Mouse (Mus musculus): ENCODE measurements around the gene Hspbap1. TPM values are rescaled to one million over a fixed set of nuclear protein-coding genes. Genes with fewer than 3 reads are reported as not detected.

Hspbap1 gene
- total RNA-seq, 2 experiments from 2014 or later: 3.1 to 3.2 TPM

- DNase-seq: no peak
These were observed 32.0 kb downstream of the Hspbap1 start for GRCm38 (mm10) chr16:35802163-35802562.

DNA sequence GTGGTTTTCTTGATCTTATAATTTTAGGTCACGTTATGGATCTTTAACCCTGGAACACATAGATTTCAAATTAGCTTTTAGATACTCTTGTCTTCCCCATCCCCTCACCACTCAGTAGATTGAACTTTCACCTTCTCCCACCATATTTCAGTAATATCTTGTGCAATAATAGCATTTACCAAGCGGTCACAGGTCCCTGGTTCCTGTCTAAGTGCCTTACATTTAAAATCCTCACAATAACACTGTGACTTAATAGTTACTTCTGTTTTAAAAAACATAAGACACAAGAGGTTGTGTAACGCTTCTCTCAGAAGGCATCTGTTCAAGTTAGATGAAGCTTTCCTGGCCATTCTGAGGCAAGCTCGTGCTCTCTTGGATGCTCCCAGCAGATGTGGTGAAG is 33.5 kb downstream of the Hspbap1 start:
- no peak for DNase-seq

- DNase-seq: no peak
These were observed 36.9 kb downstream of the Hspbap1 start for GRCm38 (mm10) chr16:35806973-35807662.

GRCm38 (mm10) chr16:35807663-35807992 is 37.5 kb downstream of the Hspbap1 start:
- DNase-seq: no peak

DNA sequence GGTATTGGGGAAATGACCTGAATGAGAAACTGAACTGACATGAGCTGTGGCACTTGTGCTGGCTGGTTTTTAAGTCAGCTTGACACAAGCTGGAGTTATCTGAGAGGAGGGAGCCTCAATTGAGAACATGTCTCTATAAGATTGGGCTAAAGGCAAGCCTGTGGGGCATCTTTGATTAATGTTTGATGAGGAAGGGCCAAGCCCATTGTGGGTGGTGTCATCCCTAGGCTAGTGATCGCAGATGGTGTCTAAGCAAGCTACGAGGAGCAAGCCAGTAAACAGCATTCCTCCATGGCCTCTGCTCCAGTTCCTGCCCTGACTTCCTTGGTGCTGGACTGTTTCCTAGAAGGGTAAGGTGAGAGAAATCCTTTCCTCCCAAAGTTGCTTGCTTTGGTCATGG is 38.7 kb downstream of the Hspbap1 start:
- no peak for DNase-seq

GRCm38 (mm10) chr16:35813119-35813518 is 42.9 kb downstream of the Hspbap1 start:
- DNase-seq: no peak

GRCm38 (mm10) chr16:35817255-35818089 is 47.3 kb downstream of the Hspbap1 start:
- peak; percentile 71 for DNase-seq

GRCm38 (mm10) chr16:35829999-35830398 is 59.8 kb downstream of the Hspbap1 start:
- DNase-seq: no peak

GRCm38 (mm10) chr16:35832926-35833325 is 62.8 kb downstream of the Hspbap1 start:
- no peak for DNase-seq

DNA sequence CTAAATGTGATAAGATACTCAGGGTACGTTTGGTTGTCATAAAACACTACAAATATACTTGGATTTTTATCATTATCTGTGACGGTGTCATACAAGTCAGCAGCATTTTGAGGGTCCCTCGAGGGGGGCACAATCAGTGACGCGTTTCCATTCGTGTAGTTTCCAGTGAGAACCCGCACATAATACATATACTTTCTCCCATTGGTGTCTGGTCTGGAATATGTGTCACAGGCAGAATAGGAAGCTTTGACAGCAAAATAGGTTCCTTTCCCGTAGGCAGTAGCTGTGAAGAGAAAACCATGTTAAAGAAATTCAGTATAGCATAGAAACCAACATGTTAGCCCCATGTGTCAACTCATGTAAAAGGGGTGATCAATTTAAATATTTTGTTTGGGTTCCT is 64.5 kb downstream of the Hspbap1 start:
- DNase-seq: no peak

DNA sequence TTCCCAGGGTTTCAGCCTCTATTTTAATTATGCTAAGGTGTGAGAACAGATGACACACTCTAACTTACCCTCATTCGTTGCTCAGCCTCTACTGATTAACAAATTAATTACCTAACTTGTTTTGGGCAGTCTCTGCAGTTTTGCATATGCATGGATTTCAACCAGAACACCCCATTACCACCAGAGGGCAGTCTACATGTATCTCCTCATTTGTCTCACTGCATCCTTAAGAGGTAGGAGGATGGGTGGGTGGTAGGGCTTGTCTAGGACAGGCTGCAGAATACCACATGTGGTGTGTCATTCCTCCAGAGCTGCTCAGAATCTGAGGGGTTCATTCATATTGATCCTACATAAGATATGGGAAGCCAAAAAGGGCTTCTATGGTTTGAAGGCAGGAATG is 69.5 kb downstream of the Hspbap1 start:
- no peak for DNase-seq

GRCm38 (mm10) chr16:35847138-35847537 is 77.0 kb downstream of the Hspbap1 start:
- no peak for DNase-seq

GRCm38 (mm10) chr16:35855846-35856245 is 85.7 kb downstream of the Hspbap1 start:
- no peak for DNase-seq

DNA sequence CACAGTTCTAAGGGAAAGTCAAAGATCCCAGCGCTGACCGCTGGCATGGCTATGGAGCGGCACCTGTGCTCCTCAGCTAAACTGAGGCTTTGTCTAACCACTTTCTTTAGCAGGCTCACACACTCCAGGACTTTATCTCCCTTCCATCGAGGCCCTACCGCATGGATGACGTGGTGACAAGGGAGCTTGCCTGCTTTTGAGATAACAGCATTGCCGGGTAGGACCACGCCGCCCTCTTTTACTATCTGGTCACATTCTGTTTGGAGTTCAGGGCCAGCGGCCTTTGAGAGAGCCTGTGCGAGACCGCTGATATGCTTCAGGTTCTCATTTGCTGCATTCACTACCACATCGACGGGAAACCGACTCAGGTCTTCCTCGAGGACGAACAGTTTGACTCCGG is 86.6 kb downstream of the Hspbap1 start:
- DNase-seq: no peak

DNA sequence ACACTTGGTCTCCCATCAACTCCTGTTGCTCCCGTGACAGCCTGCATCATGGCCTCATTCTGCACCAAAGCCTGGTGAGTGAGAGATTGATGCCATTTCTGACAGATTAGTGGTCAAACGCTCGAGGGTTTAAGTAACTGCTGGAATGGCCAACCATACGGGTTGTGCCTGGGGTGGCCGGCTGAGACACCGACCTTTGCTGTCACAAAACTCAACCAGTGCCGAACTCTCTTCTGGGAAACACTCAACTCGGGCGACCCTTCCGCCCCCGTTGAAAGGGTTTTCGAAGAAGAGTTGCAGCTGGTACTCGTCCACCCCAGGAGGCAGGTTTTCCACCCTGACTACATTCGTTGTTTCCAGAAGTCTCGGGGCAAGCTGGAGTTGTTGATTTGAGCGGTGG is 90.1 kb downstream of the Hspbap1 start:
- no peak for DNase-seq

GRCm38 (mm10) chr16:35862057-35862456 is 91.9 kb downstream of the Hspbap1 start:
- DNase-seq: no peak

- no peak for DNase-seq
These were observed 97.6 kb downstream of the Hspbap1 start for GRCm38 (mm10) chr16:35867726-35868125.

- peak; percentile 23 for DNase-seq
These were observed 99.0 kb downstream of the Hspbap1 start for GRCm38 (mm10) chr16:35869126-35869525.

- no peak for DNase-seq
These were observed 99.5 kb downstream of the Hspbap1 start for GRCm38 (mm10) chr16:35869656-35870055.

- no peak for DNase-seq
These were observed 100.4 kb downstream of the Hspbap1 start for GRCm38 (mm10) chr16:35870581-35871047.

DNA sequence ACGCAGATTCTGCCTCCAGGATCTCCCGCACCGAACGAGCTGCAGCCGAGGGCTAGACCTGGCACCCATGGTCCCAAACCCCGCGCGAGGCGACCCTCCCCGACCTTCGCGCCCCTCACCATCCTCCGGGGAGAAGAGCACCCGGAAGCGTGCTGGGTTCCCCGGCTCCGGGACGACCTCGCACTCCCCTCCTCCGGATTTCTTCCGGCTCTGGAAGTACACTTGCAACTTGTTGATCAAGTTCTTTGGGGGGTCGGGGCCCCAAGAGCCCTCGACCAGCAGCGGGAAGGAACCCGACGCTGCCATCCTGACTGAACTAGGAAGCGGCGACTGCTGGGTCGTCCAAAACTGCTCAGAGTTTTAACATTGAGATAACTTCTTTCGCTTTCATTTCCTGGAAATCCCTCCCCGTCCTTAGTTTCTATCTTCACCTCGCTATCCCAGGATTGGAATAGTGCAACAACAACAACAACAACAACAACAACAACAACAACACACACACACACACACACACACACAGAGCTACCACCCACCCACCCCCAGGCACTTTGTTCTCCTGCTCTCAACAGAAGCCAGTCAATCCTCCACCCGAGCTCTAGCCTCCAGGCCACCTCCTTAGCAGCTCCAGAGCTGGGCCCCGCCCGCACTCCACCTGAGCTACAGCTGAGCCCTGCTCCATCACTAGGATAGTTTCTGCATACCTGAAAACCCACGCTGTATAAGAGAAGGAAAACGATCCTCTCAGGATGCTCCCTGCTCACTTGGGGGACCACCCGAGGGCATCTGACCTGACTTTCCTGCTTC is 101.1 kb downstream of the Hspbap1 start, which contains the start of gene Parp14:
Gene Parp14, minus strand, starts transcription at position 497 of the 804 bp plus-strand sequence.
- DNase-seq: no peak

DNA sequence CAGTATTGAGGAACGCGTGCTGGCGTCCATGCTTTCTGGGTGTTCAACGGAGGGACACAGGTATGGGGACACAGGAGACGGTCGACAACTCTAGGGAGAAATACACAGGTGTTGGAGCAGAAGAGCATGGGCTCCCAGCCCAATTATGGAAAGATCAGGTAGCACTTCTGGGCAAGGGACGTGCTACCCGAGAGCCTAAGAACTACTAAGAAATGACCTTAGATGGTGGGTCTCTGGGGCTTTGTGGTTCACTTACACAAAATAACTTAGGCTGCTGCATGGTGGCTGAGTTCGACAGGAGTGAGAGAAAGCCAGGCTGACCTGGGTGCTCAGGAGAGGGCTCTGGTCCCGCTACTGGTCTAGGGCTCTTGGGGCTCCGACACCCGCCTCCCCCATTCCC is 101.7 kb downstream of the Hspbap1 start:
- DNase-seq: no peak
